ENCODE assay signal across 29 mouse cellular contexts in genomic region chr13:54916644-54917043, GRCm38 (mm10). TPM values are rescaled to one million over a fixed set of nuclear protein-coding genes. Genes with fewer than 3 reads are reported as not detected.
DNase-seq lines count a peak whose midpoint lies in the region; ATAC-seq and TF ChIP-seq lines count a peak whose summit lies in the region.
"Had no signal": no experiment of that assay in that cellular context is flagged by ENCODE, and none has a peak within 500 bp of the region (broad histone marks: within the 10 kb centered on the region; RNA-seq: fewer than 3 reads in every experiment).

No protein-coding gene starts in this region.

- no peak for TF ChIP-seq EP300 in heart, adult 2 months (IDR thresholded peaks at IDR 0.05; ENCODE audit: insufficient read depth, low read depth, low read length)

- peak; percentile 64 for ATAC-seq in common myeloid progenitor, adult 5-6 weeks (replicated peaks; ENCODE audit: low read depth, poor library complexity, severe bottlenecking)
- ATAC-seq: activated CD4-positive, CD25-positive, alpha-beta regulatory T cell, adult 4 months; forebrain, embryonic 14.5 days; forebrain, postnatal 0 days; hindbrain, postnatal 0 days; inflammation-experienced regulatory T-cells, adult 6 months; Patski had no signal

- peak; percentile 87 for DNase-seq in heart, adult 11 months
- DNase-seq in heart, adult 2 months: no peak
- peak; percentile 15 for DNase-seq in 3T3-L1 (ENCODE audit: low read depth, low spot score)
- peak; percentile 28 for DNase-seq in ES-CJ7 (ENCODE audit: low read depth, low spot score)
- DNase-seq in thymus, postnatal 14 days: no peak
- DNase-seq in ovary, postnatal 36 days (ENCODE audit: low spot score): no peak
- DNase-seq: adrenal gland, adult 8-10 months; adrenal gland, postnatal 25 days; cerebellum, adult 18-20 months; cerebellum, adult 9-10 months; cerebellum, postnatal 14 days; forebrain, postnatal 0 days; gastrocnemius, adult 2 months; gastrocnemius, postnatal 14 days; heart, adult 18-20 months; heart, postnatal 14 days; heart, postnatal 4 days had no signal

- TF ChIP-seq POLR2A in heart, adult 2 months (IDR thresholded peaks at IDR 0.05; ENCODE audit: insufficient read depth, low read depth, low read length): no peak

- H3K79me2 ChIP-seq in heart, adult 2 months (replicated peaks; ENCODE audit: control insufficient read depth, insufficient read depth, low read length): no peaks in the 10 kb centered on the region

- 39% methylated on average over 5 of the region's 5 CpGs for WGBS in heart, adult 2 months

- intact Hi-C loops in heart, adult 2 months (cut with DNase I): no loop called here

- H3K27me3 ChIP-seq in heart, adult 2 months (ENCODE audit: control insufficient read depth, insufficient read depth, low read length): no peaks in the 10 kb centered on the region; the same call in 1 of the 2 replicates

- no peaks in the 10 kb centered on the region for H3K36me3 ChIP-seq in heart, adult 2 months (ENCODE audit: control insufficient read depth, insufficient read depth, low read length)
- H3K36me3 ChIP-seq: embryonic facial prominence, embryonic 12.5 days; embryonic facial prominence, embryonic 15.5 days; G1E; heart, embryonic 10.5 days; heart, embryonic 13.5 days had no signal

- no peaks in the 10 kb centered on the region for H3K4me1 ChIP-seq in heart, adult 2 months (ENCODE audit: control insufficient read depth, insufficient read depth, low read length)
- H3K4me1 ChIP-seq: embryonic facial prominence, embryonic 15.5 days had no signal

- no peak overlapping the region for H3K27ac ChIP-seq in heart, adult 2 months
- H3K27ac ChIP-seq: embryonic facial prominence, embryonic 12.5 days; embryonic facial prominence, embryonic 15.5 days; gastrocnemius, adult 2 months; heart, embryonic 10.5 days; heart, embryonic 13.5 days; hindbrain, embryonic 14.5 days; hindbrain, postnatal 0 days had no signal

- H3K9ac ChIP-seq in heart, adult 2 months (ENCODE audit: low read depth, low read length): no peak overlapping the region
- H3K9ac ChIP-seq: embryonic facial prominence, embryonic 12.5 days; embryonic facial prominence, embryonic 15.5 days; forebrain, postnatal 0 days; heart, embryonic 13.5 days; hindbrain, embryonic 14.5 days had no signal

- TF ChIP-seq CTCF in heart, adult 2 months (IDR thresholded peaks at IDR 0.05): no peak

- no peak overlapping the region for H3K4me3 ChIP-seq in heart, adult 2 months
- H3K4me3 ChIP-seq: embryonic facial prominence, embryonic 12.5 days; embryonic facial prominence, embryonic 15.5 days; gastrocnemius, adult 2 months; heart, embryonic 10.5 days; heart, embryonic 13.5 days had no signal

RNA-seq across cellular contexts. Expression of gene Unc5a, which starts 32.6 kb away (rescaled TPM):
- total RNA-seq in heart, adult 2 months (2021): under 1 TPM; 0.57 to 0.73 TPM
- polyA plus RNA-seq in heart, adult 2 months (2012; rRNA removed): 0.91 and 1.2 TPM in 2 replicates
- total RNA-seq in common myeloid progenitor, adult 5-6 weeks (2017): 0.58 and 6.3 TPM in 2 replicates
- total RNA-seq: G1E had no signal
- polyA plus RNA-seq: Patski had no signal

Comparison
In these comparisons a context has a peak if more than half of its experiments do, and no peak if none do; other contexts are left out.
1. DNase-seq: peak in heart, adult 11 months (single experiment), 3T3-L1 (single experiment) and ES-CJ7 (single experiment); none in heart, adult 2 months (0 of 2), thymus, postnatal 14 days (single experiment) and ovary, postnatal 36 days (single experiment).